Comparison of ENCODE assay signal across 8 mouse cellular contexts in the genomic region with DNA sequence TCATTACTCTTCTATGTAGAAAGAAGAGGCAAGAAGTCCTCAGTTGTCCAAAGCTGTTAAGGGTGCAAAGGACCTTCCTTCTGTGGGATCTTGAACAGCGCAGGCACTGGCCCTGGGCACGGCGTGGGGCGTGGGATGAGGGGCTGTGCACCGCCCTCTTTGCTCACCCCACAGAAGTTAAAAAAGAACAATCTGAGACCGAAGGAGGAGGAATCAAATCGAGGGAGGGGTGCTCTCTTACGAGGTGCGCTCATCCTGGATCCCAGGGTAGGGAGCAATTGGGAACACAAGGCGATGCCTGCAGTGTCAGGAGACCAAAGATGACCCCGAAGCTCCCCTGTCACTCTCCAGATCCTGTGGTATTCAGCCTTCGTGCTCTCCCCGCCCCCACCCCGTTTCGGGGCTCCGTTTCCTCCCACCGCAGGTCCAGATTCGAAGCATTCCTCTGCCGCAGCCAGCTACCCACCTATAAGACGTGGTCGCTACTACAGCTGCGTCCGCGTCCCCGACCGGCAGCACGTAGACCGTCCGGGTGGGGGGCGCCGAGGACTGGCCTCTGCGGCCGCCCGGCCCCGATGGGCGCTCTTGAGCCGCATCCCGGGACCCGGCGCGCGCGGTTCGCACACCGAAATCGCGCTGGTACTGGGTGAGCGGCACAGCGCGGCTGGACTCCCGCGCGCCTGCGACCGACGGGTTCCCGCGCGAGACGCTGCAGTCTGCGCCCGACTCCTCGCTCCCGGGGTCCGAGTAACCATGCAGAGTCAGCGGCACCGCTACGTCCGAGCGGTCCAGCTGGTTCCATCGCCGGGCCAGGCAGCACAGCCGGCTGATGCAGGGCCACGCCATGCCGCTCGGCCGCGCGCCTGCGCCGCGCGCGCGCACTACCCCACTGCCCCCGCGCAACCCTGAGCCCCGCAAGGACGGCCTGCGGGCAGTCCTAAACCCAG. TPM values are rescaled to one million over a fixed set of nuclear protein-coding genes. Genes with fewer than 3 reads are reported as not detected.
DNase-seq lines count a peak whose midpoint lies in the region; ATAC-seq and TF ChIP-seq lines count a peak whose summit lies in the region.

A gene (minus strand): TSS at position 891 of the 947 bp plus-strand sequence.

- 0 out of 2 replicates have a peak, but pooled peaks cover 3% of the 10 kb centered on the region for H3K36me3 ChIP-seq in forebrain, embryonic 12.5 days (replicated peaks)

- ATAC-seq in Patski, result peak; percentile 4
- peak; percentile 88 for ATAC-seq in forebrain, embryonic 12.5 days (ENCODE audit: low FRiP score)

- in situ Hi-C loops in Patski (cut with MboI; ENCODE audit: low pct_unique_long_range_greater_than_20kb), result no loop called here

- no peak for DNase-seq in Patski (ENCODE audit: low read depth, low spot score)
- peak; percentile 22 for DNase-seq in brain, embryonic 18.5 days (ENCODE audit: low read depth, low spot score)
- DNase-seq in heart, postnatal 14 days, result peak; percentile 56 to 60
- peak; percentile 69 to 70 for DNase-seq in layer of hippocampus, postnatal 36 days
- peak; percentile 3 for DNase-seq in lung, postnatal 36 days
- DNase-seq in right cerebral cortex, adult 2 months (ENCODE audit: low spot score in 2 of 2), result peak; percentile 59 to 69
- DNase-seq in spleen, postnatal 14 days (ENCODE audit: low spot score in 2 of 2), result no peak

- peak within 1 kb of the TSS; percentile 71 for H3K4me3 ChIP-seq in forebrain, embryonic 12.5 days (replicated peaks)

- no peaks in the 10 kb centered on the region for H3K9me3 ChIP-seq in forebrain, embryonic 12.5 days

- CTCF ChIA-PET in Patski (lab: Charles Lee), result no interaction called here

- H3K27me3 ChIP-seq in Patski, result peaks cover 17% of the 10 kb centered on the region
- H3K27me3 ChIP-seq in forebrain, embryonic 12.5 days, result peaks cover 15% of the 10 kb centered on the region

- TF ChIP-seq CTCF in Patski (IDR thresholded peaks at IDR 0.05), result no peak

- POLR2A ChIA-PET in Patski (lab: Charles Lee), result no interaction called here

- under 1% methylated on average over 89 of the region's 90 CpGs for WGBS in forebrain, embryonic 12.5 days

- peak within 1 kb of the TSS; percentile 72 for H3K9ac ChIP-seq in forebrain, embryonic 12.5 days

- intact Hi-C loops in heart, postnatal 14 days (cut with DNase I), result no loop called here

- 0 out of 2 replicates have a peak within 1 kb of the TSS, but pooled peaks have one; percentile 50 for H3K27ac ChIP-seq in forebrain, embryonic 12.5 days

- peaks cover 14% of the 10 kb centered on the region for H3K4me1 ChIP-seq in forebrain, embryonic 12.5 days

- peak within 1 kb of the TSS; percentile 87 for H3K4me2 ChIP-seq in forebrain, embryonic 12.5 days

RNA-seq across cellular contexts. Expression of the gene that starts here (rescaled TPM):
- 0.14 TPM for polyA plus RNA-seq in Patski (2021)
- polyA plus RNA-seq in forebrain, embryonic 12.5 days (2016; fragmentation: Nextera tagmentation; extraction: Ambion mirVana), result 1.4 and 1.8 TPM in 2 replicates
- total RNA-seq in heart, postnatal 14 days (2021), result 1 to 10 TPM in 1 of 2 experiments, under 1 TPM in 1; 0.51 to 1.1 TPM
- 10 to 100 TPM; 37.7 to 41.2 TPM for total RNA-seq in layer of hippocampus, postnatal 36 days (2021)

Comparison
In these comparisons a context has a peak if more than half of its experiments do, and no peak if none do; other contexts are left out.
1. RNA of the gene that starts here (total RNA-seq): 37.7 to 41.2 TPM in layer of hippocampus, postnatal 36 days; 0.51 to 1.1 TPM in heart, postnatal 14 days; every median in the first group is over 10 times any median in the second.
2. Peak in ATAC-seq in Patski; RNA of the gene not detected or under 1 TPM.
3. DNase-seq: peak in brain, embryonic 18.5 days (single experiment), heart, postnatal 14 days (2 of 2), layer of hippocampus, postnatal 36 days (2 of 2), lung, postnatal 36 days (single experiment) and right cerebral cortex, adult 2 months (2 of 2); none in Patski (single experiment) and spleen, postnatal 14 days (0 of 2).